Mouse (Mus musculus): ENCODE results near the gene Ppm1l.

DNA sequence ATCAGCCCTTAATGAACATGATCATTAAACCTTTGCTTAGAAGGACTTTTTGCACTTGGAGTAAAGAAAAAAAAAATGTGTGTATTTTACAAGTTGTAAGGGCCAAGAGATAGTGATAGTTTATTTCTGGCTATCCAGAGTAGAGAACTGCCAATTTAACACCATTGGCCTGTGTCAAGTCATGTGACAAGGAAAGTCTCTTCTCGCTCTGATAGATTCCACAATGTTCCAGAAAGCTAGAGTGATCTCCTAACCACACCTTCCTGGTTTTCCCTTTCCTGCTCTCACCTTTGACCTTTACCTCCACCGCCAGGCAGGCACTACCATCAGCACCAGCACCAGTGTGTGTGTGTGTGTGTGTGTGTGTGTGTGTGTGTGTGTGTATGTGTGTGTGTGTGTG is 38.0 kb downstream of the Ppm1l start:
- TF ChIP-seq MEF2A (IDR thresholded peaks at IDR 0.05; ENCODE audit: extremely low read depth, insufficient replicate concordance, low read depth, low read length, poor library complexity, severe bottlenecking) (no peak), CHD1 (IDR thresholded peaks at IDR 0.05; ENCODE audit: low read depth, low read length) (no peak), GATA1 (IDR thresholded peaks at IDR 0.05; ENCODE audit: low read depth, low read length) (no peak), ELF1 (IDR thresholded peaks at IDR 0.05; ENCODE audit: low read depth, low read length) (no peak), POLR2A (IDR thresholded peaks at IDR 0.05; ENCODE audit: control insufficient read depth in 1 of 2, insufficient read depth in 1 of 2, low read depth in 1 of 2, low read length in 2 of 2, poor library complexity in 1 of 2) (no peak), CTCF (IDR thresholded peaks at IDR 0.05 in 2 of 3, conservative IDR thresholded peaks at IDR 0.05 in 1 of 3; ENCODE audit: control insufficient read depth in 1 of 3, insufficient read depth in 1 of 3, low read depth in 2 of 3, low read length in 3 of 3, poor library complexity in 1 of 3, severe bottlenecking in 1 of 3) (no peak)
